In the genomic region with DNA sequence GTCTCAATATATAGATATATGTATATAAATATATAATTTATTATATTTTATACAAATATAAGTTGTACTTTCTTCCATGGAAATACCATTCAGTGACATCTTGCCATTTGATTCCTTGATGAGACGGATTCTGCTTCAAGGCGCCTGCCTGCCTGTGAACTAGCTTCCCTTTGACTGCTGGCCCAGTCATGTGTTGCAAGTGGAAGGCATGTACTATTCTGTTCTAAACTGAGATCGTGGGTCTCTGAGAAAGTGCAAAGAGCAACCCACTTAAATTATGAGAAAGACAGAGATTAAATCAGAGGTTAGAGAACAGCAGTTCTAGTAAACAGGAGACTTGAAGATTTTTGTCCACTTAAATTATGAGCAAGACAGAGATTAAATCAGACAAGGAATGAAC, we compare ENCODE assay signal across 8 mouse cellular contexts.
"Had no signal": no experiment of that assay in that cellular context is flagged by ENCODE, and none has a peak within 500 bp of the region (broad histone marks: within the 10 kb centered on the region; RNA-seq: fewer than 3 reads in every experiment).

No protein-coding gene starts in this region.

- DNase-seq: kidney, postnatal 10 days; left cerebral cortex, postnatal 4 days; liver, postnatal 0 days; lung, embryonic 14.5 days; midbrain, embryonic 14.5 days; right cerebral cortex, postnatal 25 days; spleen, adult 18-20 months; thymus, postnatal 25 days had no signal
